Mouse (Mus musculus) hindbrain, embryonic 12.5 days (tissue): ENCODE measurements around the gene Lcp1. TPM values are rescaled to one million over a fixed set of nuclear protein-coding genes. Genes with fewer than 3 reads are reported as not detected.

Experiments
- ATAC-seq: fragments of 200-750 bp; cut with Nextera tagmentation; 2 replicates; pipeline ENCODE4 v1.8.0; 2017; ENCODE audit warnings: moderate TSS enrichment; ENCODE audit not compliant: low FRiP score
- H3K27ac ChIP-seq: fragments of 300-500 bp; sonication (generic); 2 replicates; pipeline ENCODE4 v1.5.1; 2016; ENCODE audit warnings: mild to moderate bottlenecking
- H3K27me3 ChIP-seq: fragments of 300-500 bp; sonication (generic); 2 replicates; pipeline ENCODE4 v1.6.1; 2016; ENCODE audit warnings: mild to moderate bottlenecking
- H3K36me3 ChIP-seq: fragments of 300-500 bp; sonication (generic); 2 replicates; pipeline ENCODE4 v1.6.1; 2016; ENCODE audit warnings: mild to moderate bottlenecking
- H3K4me1 ChIP-seq: fragments of 300-500 bp; sonication (generic); 2 replicates; pipeline ENCODE4 v1.6.1; 2016
- H3K4me2 ChIP-seq: fragments of 300-500 bp; sonication (generic); replicated peaks from 2 replicates; pipeline ENCODE4 v1.6.1; 2016; ENCODE audit warnings: mild to moderate bottlenecking
- H3K4me3 ChIP-seq: fragments of 300-500 bp; sonication (generic); 2 replicates; pipeline ENCODE4 v1.5.1; 2016; ENCODE audit warnings: mild to moderate bottlenecking
- H3K9ac ChIP-seq: fragments of 300-500 bp; sonication (generic); 2 replicates; pipeline ENCODE4 v1.6.1; 2016; ENCODE audit warnings: mild to moderate bottlenecking, moderate library complexity
- H3K9me3 ChIP-seq: fragments of 300-500 bp; sonication (generic); replicated peaks from 2 replicates; pipeline ENCODE4 v1.6.1; 2016; ENCODE audit warnings: mild to moderate bottlenecking
- WGBS: fragments of 180-500 bp; shearing (Covaris S2); methylation state at CpG from one replicate; pipeline ENCODE4 v1.1.7; 2016; 5-methylcytosine and 5-hydroxymethylcytosine counted together
- polyA plus RNA-seq: library from polyadenylated mRNA; unstranded; fragments of >200 nt; fragmentation: Nextera tagmentation; extraction: Ambion mirVana; gene quantifications from 2 replicates; pipeline ENCODE4 v1.2.1, GENCODE M21; 2016

Lcp1 gene
- polyA plus RNA-seq, 1 experiment from 2014 or later: 19.8 TPM

DNA sequence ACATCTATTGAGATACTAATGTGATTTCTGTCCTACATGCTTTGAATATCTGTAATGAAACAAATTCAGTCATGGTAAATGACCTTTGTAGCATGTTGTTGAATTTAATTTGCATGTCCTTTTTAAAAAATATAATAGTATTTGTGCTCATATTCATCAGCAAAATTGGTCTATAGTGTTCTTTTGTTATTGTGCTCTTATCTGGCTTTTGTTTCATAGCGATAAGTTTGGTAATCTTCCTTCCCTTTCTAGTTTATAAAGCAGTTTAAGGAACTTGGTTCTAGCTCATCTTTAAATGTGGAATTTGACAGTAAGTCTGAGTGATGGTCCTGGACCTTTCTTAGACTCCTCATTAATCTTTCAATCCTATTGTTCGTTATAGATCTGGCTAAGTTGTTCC lies 28.5 kb downstream of the Lcp1 start:
- Histone ChIP-seq H3K9ac (no peak overlapping the region), H3K36me3 (no peaks in the 10 kb centered on the region), H3K9me3 (no peaks in the 10 kb centered on the region), H3K27me3 (no peaks in the 10 kb centered on the region), H3K4me1 (no peaks in the 10 kb centered on the region), H3K27ac (no peak overlapping the region), H3K4me3 (no peak overlapping the region), H3K4me2 (no peak overlapping the region)
- WGBS: 93% methylated on average over 2 of the region's 2 CpGs
- no peak for ATAC-seq

DNA sequence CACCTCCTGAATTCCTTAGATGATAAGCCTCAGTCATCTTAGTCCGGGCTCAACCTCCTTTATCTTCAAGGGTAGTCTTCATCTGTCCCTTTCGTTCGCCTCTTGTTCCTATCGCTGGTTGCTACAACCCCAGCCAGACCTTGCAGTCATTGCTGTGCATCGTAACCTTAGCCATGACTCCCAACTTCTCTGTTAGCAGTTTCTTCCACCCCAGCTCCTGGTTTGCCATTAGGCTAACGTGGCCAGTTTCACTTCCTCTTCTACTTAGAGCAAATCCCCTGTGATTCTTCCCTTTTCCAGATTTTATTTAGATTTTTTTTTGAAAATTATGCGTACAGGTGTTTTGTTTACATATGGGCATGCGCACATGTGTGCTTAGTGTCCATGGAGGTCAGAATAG lies 33.0 kb downstream of the Lcp1 start:
- no peak overlapping the region for H3K9ac ChIP-seq
- no peak overlapping the region for H3K4me3 ChIP-seq
- no peaks in the 10 kb centered on the region for H3K4me1 ChIP-seq
- H3K4me2 ChIP-seq: no peak overlapping the region
- H3K27ac ChIP-seq: no peak overlapping the region
- H3K36me3 ChIP-seq: no peaks in the 10 kb centered on the region
- H3K27me3 ChIP-seq: no peaks in the 10 kb centered on the region
- WGBS: 92% methylated on average over 8 of the region's 8 CpGs
- H3K9me3 ChIP-seq: no peaks in the 10 kb centered on the region
- no peak for ATAC-seq

DNA sequence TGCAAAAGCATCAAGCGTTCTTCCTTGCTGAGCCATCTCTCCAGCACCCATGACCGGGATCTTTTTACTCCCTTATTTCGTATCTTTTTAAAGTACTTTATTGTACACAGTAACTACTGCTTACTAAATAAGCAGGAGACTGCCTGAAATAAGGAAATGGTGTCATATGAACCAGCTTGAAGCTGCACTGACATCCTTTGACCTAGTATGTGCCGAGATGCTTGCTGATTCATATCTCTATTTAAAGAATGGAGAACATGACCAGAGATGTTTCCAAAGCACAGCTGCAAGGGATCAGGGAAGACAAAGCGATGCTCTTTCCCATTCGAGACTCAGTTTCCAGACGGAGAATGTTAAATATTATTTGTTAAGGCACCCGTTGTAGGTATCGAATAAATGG lies 33.4 kb downstream of the Lcp1 start:
- Histone ChIP-seq H3K36me3 (no peaks in the 10 kb centered on the region), H3K27ac (no peak overlapping the region), H3K27me3 (no peaks in the 10 kb centered on the region), H3K4me1 (no peaks in the 10 kb centered on the region), H3K4me3 (no peak overlapping the region), H3K9me3 (no peaks in the 10 kb centered on the region), H3K9ac (no peak overlapping the region), H3K4me2 (no peak overlapping the region)
- WGBS: 95% methylated on average over 9 of the region's 9 CpGs
- no peak for ATAC-seq

DNA sequence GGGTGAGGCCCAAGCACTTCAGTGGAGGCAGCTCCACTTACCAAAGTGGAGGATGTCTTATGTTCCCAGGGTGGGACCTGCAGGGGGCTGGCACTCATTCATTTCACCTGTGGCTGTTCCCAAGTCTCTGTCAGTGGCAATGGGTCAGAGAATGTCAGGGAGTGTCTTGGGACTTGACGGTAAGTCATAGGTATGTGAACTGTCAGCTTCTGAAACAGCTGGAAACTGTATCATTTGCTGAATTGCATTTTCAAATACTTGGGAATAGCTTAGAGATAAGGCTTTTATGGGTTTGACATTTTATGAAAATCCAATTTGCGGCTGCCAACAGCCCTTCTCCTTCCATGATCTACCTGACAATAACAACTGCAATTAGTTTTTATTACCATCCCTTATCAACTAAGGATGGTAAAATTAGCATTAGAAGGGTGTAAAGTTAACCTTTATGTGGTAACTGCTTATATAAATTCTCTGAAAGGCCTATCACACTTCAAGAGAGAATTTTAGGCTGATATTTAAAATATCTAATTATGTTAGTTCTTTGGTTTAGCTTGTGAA lies 34.8 kb downstream of the Lcp1 start:
- Histone ChIP-seq H3K36me3 (no peaks in the 10 kb centered on the region), H3K4me1 (no peaks in the 10 kb centered on the region), H3K9ac (no peak overlapping the region), H3K4me3 (no peak overlapping the region), H3K4me2 (no peak overlapping the region), H3K27ac (no peak overlapping the region), H3K9me3 (no peaks in the 10 kb centered on the region), H3K27me3 (no peaks in the 10 kb centered on the region)
- ATAC-seq: no peak
- WGBS: 93% methylated on average over 2 of the region's 2 CpGs

DNA sequence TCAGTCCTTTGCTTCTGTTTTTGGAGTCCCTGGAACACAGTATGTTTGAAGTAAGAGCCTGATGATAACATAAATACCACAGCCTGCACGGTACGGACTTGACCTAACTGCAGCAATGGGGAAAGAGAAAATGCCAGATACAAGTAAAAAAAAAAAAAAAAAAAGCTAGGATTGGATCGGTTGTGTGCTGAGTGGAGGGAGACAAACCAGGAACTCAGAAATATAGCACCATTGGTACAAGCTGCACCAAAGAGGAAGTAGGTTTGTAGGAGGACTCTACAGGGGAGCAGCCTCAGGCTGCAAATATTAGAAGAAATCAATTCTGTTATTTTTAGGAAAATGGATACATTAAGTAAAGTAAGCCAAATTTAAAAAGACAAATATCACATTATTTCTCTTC lies 37.6 kb downstream of the Lcp1 start:
- no peak for ATAC-seq
- Histone ChIP-seq H3K4me1 (no peaks in the 10 kb centered on the region), H3K9me3 (no peaks in the 10 kb centered on the region), H3K36me3 (no peaks in the 10 kb centered on the region), H3K27me3 (no peaks in the 10 kb centered on the region), H3K9ac (no peak overlapping the region), H3K4me3 (no peak overlapping the region), H3K4me2 (no peak overlapping the region), H3K27ac (no peak overlapping the region)
- 95% methylated on average over 3 of the region's 3 CpGs for WGBS

DNA sequence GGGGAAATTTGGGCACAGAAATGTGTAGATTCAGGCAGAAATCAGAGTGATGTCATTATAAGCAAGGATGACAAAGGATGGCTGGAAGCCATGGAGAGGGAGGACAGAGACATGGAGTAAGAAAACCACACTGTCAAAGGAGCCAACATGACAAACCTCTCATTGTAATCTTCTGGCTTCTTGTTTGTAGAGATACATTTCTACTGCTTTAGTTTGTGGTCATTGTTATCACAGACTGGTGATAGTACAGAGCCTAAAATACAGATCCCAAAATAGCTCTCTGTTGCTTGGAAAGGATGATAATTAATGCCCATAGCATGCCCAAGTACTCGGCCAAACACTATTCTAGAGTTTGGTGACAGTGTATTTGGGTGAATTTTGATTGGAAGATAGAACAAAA lies 39.6 kb downstream of the Lcp1 start:
- no peak for ATAC-seq

DNA sequence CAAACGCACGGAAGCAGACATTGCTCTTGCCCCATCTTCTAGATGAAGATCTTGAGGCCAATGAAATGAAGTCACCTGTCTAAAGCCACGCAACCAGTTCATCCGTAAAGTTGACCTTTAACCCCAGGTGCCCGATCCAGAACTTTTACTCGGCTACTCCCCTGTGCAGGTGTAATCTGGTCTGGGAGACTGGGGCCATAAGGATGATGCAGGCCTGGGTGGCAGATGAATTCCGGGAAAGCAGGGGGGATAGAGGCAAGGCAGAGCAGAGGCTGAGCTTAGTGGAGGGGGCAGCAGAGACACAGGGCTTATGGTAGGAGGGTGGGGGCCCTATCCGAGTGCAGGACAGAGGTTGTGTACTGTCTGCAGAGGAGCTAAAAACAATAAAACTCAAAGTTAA lies 43.4 kb downstream of the Lcp1 start:
- Histone ChIP-seq H3K4me1 (no peaks in the 10 kb centered on the region), H3K9ac (no peak overlapping the region), H3K27me3 (no peaks in the 10 kb centered on the region), H3K9me3 (no peaks in the 10 kb centered on the region), H3K4me2 (no peak overlapping the region), H3K36me3 (no peaks in the 10 kb centered on the region), H3K4me3 (no peak overlapping the region), H3K27ac (no peak overlapping the region)
- 85% methylated on average over 8 of the region's 8 CpGs for WGBS
- no peak for ATAC-seq

More for the DNA sequence above, 39.6 kb downstream of the Lcp1 start:
- Histone ChIP-seq H3K9ac (no peak overlapping the region), H3K4me3 (no peak overlapping the region), H3K27me3 (no peaks in the 10 kb centered on the region), H3K4me1 (no peaks in the 10 kb centered on the region), H3K36me3 (no peaks in the 10 kb centered on the region), H3K27ac (no peak overlapping the region), H3K9me3 (no peaks in the 10 kb centered on the region), H3K4me2 (no peak overlapping the region)
- WGBS: 86% methylated on average over 1 of the region's 1 CpGs

DNA sequence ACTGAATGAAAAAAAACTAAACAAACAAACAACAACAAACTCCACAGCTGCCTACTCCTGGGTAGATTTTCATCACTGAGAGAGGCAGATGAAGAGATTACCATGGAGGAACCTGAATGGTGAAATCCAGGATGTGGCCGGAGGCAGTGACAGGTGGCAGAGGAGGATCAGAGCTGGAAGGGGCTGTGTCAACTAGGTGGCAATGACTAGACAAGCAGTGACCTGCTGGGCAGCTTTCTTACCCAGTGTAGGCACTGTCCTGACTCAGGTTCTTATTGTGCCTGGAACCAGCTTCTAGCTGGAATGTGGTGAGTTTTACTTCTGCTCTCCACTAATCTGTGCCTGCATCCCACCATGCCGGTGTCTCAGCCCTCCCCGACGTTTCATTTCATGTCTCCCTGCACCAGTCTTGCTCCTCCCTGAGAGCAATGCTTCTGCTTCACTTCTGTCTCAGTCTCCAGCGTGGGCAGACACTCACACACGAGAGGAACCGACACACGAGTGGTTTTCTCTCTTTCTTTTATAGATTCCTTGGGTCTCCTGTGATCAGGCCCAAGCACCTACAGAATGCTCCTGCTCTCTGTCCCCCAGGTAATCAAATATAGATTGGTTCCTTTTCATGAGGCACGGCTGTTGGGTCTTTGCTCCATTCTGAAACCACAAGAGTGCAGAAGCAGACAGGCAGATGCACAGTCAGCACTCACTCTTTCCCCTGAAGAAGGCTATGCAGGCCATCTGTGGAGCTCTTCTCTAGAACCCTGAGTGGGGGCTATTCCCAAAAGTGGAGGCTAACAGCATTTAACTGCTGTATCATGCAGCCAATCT lies 44.0 kb downstream of the Lcp1 start:
- Histone ChIP-seq H3K27me3 (no peaks in the 10 kb centered on the region), H3K4me3 (no peak overlapping the region), H3K4me2 (no peak overlapping the region), H3K9me3 (no peaks in the 10 kb centered on the region), H3K27ac (no peak overlapping the region), H3K4me1 (no peaks in the 10 kb centered on the region), H3K36me3 (no peaks in the 10 kb centered on the region), H3K9ac (no peak overlapping the region)
- WGBS: 89% methylated on average over 9 of the region's 9 CpGs
- no peak for ATAC-seq

DNA sequence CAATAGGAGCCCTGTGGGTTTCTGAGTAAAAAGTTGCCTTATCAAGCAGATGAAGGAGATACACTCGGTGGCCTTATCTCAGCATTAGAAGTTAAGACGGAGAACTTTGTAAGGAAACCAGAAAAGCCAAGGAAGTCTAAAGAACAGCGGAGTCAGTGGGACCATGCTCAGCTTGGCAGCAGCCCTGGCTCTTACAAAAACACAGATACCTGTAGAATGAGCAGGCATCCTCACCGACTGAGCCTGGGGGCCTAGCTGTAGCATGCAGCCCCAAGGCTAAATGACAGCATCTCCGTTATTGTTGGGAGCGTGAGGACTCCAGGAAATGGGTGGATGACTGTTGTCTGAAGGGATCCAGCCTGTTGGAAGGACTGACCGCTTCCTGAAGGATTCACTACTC lies 44.9 kb downstream of the Lcp1 start:
- no peaks in the 10 kb centered on the region for H3K27me3 ChIP-seq
- WGBS: 87% methylated on average over 7 of the region's 7 CpGs
- H3K9me3 ChIP-seq: no peaks in the 10 kb centered on the region
- H3K4me2 ChIP-seq: no peak overlapping the region
- H3K36me3 ChIP-seq: no peaks in the 10 kb centered on the region
- no peaks in the 10 kb centered on the region for H3K4me1 ChIP-seq
- H3K27ac ChIP-seq: no peak overlapping the region
- no peak overlapping the region for H3K4me3 ChIP-seq
- no peak for ATAC-seq
- no peak overlapping the region for H3K9ac ChIP-seq

DNA sequence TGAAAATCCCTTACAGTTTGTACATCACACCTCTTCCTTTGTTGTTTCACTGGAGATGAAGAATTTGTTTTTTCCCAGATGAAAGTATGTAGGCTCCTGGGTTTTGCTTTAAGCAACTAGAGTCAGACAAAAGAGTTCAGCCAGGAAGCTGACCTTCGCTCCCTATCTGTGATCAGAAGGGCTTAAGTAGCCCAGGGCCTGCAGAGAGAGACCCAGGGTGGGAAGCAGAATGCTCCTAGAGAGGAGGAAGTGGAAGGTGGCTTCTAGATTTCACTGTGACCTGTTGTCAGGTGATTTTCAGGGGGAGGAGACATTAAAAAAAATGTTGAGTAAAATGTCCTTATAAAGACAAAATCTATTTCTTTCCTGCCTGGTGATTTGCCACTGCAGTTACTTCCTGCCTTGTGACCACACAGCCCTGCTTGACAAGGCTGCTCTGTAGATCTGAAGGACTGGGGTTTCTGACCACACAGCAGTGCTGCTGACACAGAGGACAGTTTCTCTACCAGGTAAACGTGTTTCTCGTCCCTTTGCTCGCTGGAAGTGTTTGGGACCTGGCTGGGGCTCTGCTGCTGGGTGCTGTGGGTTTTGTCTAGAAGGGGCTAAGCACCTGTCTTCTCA lies 45.6 kb downstream of the Lcp1 start:
- no peak overlapping the region for H3K4me2 ChIP-seq
- no peaks in the 10 kb centered on the region for H3K27me3 ChIP-seq
- H3K4me1 ChIP-seq: no peaks in the 10 kb centered on the region
- H3K9me3 ChIP-seq: no peaks in the 10 kb centered on the region
- H3K27ac ChIP-seq: no peak overlapping the region
- no peak overlapping the region for H3K4me3 ChIP-seq
- no peak for ATAC-seq
- 71% methylated on average over 4 of the region's 4 CpGs for WGBS
- H3K9ac ChIP-seq: no peak overlapping the region
- H3K36me3 ChIP-seq: no peaks in the 10 kb centered on the region

DNA sequence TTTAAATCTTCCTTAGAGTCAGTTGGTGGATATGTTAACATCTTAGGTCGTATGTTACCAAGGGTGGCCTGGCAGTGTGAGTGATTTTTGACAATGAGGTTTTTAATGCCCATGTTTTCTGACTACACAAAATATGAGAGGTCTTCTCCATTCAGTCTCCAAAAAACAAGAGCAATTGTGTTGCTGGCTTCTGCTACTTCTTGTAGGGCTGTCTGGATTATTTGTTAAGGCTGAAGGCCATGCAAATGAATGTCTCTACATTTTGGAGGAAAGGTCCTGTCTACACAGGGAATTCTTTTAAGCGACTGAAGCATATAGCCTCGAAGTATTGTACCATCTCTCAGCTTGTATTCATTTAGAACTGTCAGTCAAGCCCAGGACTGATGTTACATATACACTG lies 46.5 kb downstream of the Lcp1 start:
- Histone ChIP-seq H3K9me3 (no peaks in the 10 kb centered on the region), H3K9ac (no peak overlapping the region), H3K27ac (no peak overlapping the region), H3K4me3 (no peak overlapping the region), H3K27me3 (no peaks in the 10 kb centered on the region), H3K4me1 (no peaks in the 10 kb centered on the region), H3K4me2 (no peak overlapping the region), H3K36me3 (no peaks in the 10 kb centered on the region)
- WGBS: 67% methylated on average over 3 of the region's 3 CpGs
- no peak for ATAC-seq

DNA sequence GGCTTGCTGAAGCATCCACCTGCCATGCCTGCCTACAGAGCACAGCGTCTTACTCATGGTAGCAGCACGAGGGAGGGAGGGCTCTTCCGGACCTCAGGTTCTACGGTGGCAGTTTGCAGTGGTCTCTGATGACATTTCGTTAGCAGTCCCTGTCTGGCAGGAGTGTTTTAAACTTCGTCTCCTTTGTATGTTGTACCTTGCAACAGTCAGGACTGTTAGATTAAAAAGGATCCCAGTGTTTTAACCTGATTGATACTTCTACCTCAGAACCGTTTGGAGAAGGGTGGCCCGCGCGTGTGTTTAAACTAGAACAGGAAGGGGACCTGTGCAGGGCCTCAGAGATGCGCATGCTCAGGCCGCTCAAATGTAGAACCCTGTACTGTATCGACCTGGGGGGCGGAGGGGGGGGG lies 47.5 kb downstream of the Lcp1 start:
- H3K27ac ChIP-seq: no peak overlapping the region
- H3K4me3 ChIP-seq: no peak overlapping the region
- ATAC-seq: no peak
- no peaks in the 10 kb centered on the region for H3K36me3 ChIP-seq
- H3K4me1 ChIP-seq: no peaks in the 10 kb centered on the region
- H3K4me2 ChIP-seq: no peak overlapping the region
- no peaks in the 10 kb centered on the region for H3K9me3 ChIP-seq
- no peaks in the 10 kb centered on the region for H3K27me3 ChIP-seq
- WGBS: 82% methylated on average over 14 of the region's 14 CpGs
- no peak overlapping the region for H3K9ac ChIP-seq

DNA sequence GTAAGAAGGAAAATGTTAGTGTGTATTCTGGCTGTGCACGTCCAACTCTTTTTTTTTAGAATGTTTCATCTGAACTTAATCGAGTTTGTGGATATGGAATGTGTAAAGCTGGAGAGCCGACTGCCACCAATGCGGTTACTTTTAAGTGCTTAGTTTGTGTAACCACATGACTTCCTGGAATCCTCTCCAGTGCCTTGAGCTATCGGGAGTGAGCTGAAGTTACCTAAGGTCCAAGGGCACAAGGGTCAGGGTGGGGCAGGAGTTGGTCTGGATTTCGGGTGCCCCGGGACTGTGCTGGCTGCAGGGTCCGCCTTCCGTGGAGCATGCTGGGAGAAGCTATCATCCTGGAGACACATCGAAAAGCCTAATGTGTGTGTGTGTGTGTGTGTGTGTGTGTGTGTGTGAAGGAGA lies 47.9 kb downstream of the Lcp1 start:
- ATAC-seq: no peak
- Histone ChIP-seq H3K9me3 (no peaks in the 10 kb centered on the region), H3K36me3 (no peaks in the 10 kb centered on the region), H3K4me3 (no peak overlapping the region), H3K4me1 (no peaks in the 10 kb centered on the region), H3K27me3 (no peaks in the 10 kb centered on the region), H3K4me2 (no peak overlapping the region), H3K27ac (no peak overlapping the region), H3K9ac (no peak overlapping the region)
- WGBS: 83% methylated on average over 10 of the region's 10 CpGs
